Mouse (Mus musculus) brain, adult 2 months (tissue): ENCODE measurements around the gene Ubr2.

ENCODE experiments used
- DNase-seq: peaks from one replicate; pipeline ENCODE4 v3.0.0; 2011; ENCODE audit warnings: low read depth, low spot score

The Ubr2 gene

GRCm38 (mm10) chr17:46881728-46882127 lies 128.6 kb downstream of the Ubr2 start:
- peak; percentile 45 for DNase-seq

GRCm38 (mm10) chr17:46880322-46880721 lies 130.0 kb downstream of the Ubr2 start:
- no peak for DNase-seq

- DNase-seq: no peak
Measured at GRCm38 (mm10) chr17:46879841-46880311, 130.5 kb downstream of the Ubr2 start.
